Mouse (Mus musculus) left cerebral cortex, postnatal 25 days (tissue): ENCODE data around the gene Paqr4. TPM values are rescaled to one million over a fixed set of nuclear protein-coding genes. Genes with fewer than 3 reads are reported as not detected.
A peak's percentile ranks its signal among the peaks of the same experiment; 100 is the strongest.

Experiments used
- DNase-seq, 2 experiments: peaks; one replicate each; pipeline ENCODE4 v3.0.0; 2022; ENCODE audit warnings: low spot score in 2 of 2, mixed read lengths in 1 of 2
- intact Hi-C: fragments of 180-260 bp; cut with DNase I; formaldehyde crosslinking; loops from one replicate; pipeline ENCODE4 v1.15.1; 2025
- total RNA-seq, 2 experiments: library from RNA; stranded (reverse); gene quantifications; 2 replicates each; pipeline ENCODE4 v1.2.3; 2021

Paqr4 gene
- total RNA-seq, 2 experiments from 2014 or later, result 52.8 to 58.2 TPM

DNA sequence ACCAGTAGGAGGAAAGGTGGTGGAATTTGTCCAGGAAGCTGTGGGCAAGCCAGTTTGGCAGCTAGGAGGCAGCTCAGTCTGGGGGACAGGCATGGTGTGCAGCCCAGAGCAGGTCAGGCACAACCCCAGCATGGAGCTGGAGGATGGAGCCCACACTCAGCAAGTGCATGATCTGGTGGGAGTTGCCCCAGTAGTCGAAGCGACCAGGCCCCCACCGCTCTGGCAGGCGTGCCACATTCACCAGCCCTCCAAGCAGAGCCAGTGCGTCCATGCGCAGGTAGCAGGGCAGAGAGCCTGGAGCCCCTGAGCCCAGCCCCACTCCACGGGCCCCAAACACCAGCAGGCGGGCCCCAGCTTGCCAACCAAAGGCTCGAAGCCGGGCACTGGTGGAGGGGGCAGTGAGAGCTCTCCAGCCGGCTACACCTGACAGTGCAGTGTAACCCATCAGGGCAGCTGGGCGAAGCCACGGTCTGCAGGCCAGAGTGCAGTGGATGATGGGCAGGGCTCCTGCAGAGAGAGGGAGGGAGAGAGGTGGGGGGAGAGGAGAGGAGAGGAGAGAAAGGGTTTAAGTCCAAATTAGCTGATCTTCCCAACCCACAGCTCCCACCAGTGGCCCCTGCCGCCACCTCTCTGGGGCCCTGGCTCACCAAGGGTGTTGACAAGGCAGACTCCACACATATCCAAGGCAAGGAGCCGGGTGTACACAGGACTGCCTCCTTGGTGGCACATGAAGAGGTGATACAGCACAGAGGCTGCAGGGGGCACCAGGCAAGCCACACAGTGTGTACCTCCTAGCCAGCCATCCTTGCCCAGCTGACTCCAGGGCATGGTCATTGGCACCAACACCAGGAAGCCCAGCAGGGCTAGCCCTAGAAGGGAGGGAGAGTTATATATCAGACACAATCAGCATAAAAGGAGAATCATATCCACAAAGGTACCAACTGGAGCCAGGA is 2.9 kb downstream of the Paqr4 start:
- DNase-seq, result no peak
- intact Hi-C loops, result no loop called here

DNA sequence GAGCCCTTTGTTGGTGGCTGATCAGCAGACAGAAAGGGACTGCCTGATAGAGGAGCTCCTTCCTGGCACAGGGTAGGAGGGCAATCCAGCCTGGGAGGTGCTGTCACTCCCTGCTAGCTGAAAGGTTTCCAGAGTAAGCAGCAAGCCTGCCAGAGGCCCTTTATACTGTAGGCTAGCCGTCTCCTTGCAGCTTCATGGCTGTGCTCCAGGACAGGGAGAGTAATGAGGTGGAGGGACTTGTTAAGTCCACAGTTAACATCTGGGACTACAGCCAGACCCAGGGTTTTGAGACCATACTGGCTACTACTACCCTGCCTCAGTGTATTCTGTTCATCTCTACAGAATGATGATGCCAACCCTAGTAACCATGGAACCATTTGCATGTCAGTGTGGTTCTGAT is 6.3 kb downstream of the Paqr4 start:
- no peak for DNase-seq
- intact Hi-C loops, result no loop called here

DNA sequence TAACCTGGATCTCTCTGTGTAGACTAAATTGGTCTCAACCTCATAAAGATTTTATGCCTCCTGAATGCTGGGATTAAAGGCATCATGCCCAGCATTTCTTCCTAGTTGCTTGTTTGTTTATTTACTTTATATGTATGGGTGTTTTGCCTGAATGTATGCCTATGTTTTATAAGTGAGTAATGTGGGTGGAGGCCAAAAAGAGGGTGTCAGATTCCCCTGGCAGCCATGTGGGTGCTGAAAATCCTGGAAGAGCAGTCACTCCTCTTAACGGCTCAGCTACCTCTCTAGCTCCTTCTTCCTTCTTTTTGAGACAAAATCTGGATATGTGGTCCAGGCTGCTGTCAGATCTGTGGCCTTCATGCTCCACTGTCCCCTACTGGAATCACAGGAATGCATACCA is 10.2 kb downstream of the Paqr4 start:
- intact Hi-C loops, result no loop called here
- no peak for DNase-seq

DNA sequence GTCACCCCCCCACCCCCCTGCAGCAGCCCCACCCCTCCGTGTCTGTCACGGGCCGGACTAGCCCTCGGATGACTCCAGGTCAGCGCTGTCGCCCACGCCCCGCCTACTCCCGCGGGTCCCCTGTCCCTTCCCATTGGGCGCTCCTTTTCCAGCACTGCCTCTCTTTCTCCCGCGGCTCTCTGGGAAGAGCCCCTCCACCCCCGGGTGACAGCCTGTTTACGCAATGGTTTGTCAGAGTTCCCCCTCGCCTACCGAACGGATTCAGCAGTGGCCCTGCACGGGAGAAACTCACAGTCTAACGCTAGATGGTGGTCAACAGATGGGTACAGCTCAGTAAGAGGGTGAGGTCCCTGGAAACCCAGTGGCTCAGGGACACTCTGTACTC is 13.9 kb downstream of the Paqr4 start:
- intact Hi-C loops, result no loop called here
- peak; percentile 36 to 67 for DNase-seq

DNA sequence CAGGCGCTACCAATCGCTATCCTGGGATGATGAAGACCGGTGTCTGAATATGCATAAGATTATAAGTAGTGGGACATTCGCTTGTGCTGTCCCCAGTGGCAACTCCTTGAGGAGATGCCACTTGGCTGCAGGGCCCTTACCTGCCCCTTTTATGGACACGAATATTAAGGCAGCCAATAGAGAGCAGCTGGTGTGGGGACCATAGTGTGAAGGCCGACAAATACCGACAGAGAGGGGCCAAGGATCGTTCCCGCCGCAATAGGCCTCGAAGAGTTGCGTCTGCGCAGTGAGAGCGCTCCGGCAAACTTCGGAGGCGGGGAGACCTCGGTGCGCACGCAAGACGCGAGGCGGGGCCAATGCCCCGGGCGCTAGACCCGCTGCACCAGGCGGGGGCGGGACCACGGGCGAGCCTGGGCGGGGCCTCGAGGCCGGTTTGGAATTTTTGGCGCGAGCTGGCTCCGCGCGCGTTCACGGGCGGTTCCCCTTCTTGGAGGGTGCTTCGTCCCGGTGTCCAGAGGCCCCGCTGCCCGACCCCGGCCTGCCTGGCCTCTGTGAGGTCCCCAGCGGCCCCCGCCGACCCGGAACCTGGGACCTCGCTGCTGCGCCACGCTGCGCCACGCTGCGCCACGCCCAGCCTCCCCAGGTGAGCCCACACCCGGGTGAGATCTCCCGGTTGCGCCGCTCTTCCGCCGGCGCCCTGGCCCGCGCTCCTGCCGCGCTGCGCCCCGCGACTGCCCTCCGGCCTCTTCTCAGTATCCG is 14.5 kb downstream of the Paqr4 start, which contains the start of gene Pkmyt1:
Pkmyt1 (plus strand) TSS at position 338 of the 759 bp plus-strand sequence.
- DNase-seq, result peak; percentile 93 to 94
- intact Hi-C loops, result no loop called here

DNA sequence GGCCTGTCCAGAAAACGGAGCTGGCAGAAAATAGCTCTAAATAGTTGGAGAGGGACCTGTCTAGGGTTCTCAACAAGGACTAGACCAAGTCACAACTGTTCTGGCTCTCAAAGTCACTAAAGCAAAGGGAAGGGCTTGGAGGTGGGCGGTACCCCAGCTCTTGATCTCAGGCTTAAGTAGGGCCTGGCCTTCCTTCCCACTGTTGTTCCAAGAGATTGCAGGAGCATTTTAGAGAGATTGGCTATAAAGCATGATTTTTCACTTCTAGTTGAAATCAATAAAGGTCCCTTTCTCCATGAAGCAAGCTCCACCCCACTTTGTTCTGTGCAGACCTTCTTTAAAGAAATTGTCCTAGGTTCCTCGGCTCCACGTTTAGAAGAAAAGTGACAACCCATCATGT is 15.2 kb downstream of the Paqr4 start:
- intact Hi-C loops, result no loop called here
- DNase-seq, result no peak

DNA sequence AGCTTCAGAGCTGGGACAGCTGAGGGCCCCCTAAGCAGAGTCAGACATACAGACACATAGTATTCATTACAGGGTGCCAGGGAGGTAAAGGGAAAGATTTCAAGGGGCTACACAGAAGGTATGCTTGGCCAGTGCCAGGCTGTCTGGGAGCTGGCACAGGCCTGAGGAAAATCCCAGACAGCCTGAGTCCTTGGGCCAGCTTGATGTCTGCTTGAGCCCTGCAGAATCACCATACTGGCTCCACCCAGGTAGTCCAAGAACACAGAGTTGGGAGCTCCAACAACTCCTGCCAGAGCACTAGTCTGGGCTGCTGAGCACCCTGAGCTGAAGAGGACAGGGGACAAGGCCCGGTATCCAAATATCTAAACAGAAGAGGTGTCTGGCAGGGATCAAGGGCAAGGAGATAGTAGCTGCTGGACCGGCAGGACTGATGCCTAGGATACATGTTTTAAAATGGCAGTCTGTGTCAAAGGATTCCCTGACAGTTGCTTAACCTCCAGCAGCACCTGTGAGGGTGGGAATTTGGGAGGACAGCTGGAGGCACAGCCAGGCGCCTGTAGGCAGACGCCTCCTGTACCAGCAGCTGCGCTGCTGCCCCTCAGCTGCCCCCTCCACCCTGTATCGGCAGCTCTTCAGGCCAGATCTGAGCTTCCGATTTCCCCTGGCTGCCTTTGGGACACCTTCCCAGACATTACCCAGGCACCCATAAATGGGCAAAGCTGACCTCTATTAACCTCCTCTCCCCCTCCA is 18.1 kb downstream of the Paqr4 start, which contains the start of gene 1520401A03Rik:
1520401A03Rik (minus strand) TSS at position 408 of the 750 bp plus-strand sequence.
- intact Hi-C loops, result no loop called here
- no peak for DNase-seq

DNA sequence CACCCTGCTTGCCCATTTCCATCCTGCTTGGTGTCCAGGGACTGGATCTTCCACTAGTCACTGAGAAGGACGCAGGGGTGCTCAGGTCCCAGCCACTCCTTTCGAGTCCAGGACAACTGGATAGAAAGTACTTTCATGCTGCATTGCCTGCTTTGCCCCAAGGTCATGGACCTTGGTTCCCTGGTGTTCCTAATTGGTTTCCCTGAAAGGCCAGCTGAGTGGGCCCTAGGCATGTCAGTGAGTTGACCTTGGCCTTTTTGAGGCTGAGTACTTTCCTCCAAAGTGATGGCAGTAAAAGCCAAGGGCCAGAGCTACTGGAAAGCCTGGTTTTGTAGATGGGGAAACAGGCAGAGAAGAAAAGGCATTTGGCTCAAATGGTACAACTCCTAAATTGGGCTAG is 18.8 kb downstream of the Paqr4 start:
- no peak for DNase-seq
- intact Hi-C loops, result no loop called here

DNA sequence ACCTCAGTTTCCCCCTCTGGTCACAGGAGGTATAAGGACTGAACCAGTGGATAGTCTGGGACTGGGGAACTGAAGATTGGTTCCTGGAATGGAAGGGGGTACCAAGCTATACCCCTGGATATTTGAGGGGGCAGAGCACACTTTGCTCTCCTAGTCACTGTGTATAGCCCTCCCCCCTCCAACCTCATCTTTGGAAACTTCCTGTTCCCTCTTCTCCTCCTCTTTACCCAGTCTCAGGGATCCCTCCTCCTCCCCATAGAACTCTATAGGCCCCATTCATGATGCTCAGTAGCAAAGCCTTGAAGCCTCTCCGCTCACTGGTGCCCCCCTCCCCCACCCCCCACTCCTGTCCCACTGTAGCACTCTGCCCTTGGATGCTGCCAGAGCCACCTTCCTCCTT is 21.2 kb downstream of the Paqr4 start:
- intact Hi-C loops, result no loop called here
- no peak for DNase-seq

DNA sequence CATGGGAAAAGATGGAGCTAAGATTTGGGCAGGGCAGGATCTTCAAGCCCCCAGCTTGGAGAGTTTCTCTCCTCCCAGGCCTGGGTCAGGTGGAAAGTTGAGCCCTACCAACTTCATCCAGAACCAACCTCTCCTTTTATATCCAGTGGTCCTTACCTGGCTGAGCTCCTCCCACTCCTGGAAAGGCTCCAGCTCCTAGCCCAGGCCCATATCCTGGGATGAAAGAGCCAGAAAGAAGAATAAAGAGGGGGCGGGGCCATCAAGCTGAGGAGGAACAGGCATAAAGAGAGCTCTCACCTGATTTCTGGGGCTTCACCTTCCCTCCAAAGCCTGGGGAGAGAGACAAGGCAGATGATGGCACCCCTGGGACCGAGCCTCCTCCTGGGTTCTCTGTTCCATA is 23.7 kb downstream of the Paqr4 start:
- intact Hi-C loops, result no loop called here
- DNase-seq, result no peak

DNA sequence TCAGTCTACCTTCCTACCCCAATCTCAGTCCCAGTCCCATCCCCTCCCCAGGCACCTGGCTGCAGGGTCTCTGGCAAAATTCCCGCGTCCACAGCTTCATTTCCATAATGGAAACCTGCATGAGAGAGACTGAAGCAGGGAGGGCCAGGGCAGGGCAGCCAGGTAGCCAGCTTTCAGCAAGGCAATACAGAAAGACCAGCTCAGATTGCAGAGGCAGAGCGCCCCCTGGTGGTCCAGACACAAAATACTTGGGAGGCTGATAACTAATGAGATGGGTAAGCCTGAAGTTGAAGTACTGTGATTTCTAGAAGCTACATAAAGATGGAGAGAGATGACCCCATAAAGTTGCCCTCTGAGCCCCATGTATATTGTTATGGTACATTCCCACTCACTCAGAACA is 34.5 kb downstream of the Paqr4 start:
- intact Hi-C loops, result no loop called here
- DNase-seq, result peak; percentile 72 to 74

DNA sequence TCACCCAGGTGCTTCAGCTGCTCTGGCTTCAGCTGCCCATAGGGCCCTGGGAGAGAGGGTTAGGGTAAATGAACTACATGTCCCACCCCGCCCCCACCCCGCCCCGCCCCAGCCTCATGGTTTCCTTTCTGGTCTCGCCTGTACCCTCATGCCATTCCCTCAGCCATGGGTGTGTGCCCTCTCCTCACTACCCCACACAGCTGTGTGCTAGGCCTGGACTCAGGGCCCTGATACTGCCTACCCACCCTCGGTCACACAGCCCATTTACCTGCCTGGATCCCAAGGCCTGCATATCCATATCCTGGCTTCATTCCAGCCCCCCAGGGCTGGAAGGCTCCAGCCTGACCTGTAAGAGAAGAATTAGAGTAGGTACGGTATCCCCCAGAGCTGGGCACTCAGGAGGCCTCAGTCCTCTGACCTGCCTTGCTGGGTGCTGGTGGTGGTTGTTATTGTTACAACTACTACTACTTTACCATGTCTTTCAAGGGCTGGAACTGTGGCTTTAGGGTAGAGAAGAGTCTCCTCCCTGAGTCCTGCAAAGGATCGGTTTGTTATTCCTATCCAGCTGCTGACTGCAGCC is 35.1 kb downstream of the Paqr4 start:
- intact Hi-C loops, result loop anchor here (2.0 kb wide), 1 partner anchor 31 kb away; no protein-coding TSS in a partner anchor
- no peak for DNase-seq

DNA sequence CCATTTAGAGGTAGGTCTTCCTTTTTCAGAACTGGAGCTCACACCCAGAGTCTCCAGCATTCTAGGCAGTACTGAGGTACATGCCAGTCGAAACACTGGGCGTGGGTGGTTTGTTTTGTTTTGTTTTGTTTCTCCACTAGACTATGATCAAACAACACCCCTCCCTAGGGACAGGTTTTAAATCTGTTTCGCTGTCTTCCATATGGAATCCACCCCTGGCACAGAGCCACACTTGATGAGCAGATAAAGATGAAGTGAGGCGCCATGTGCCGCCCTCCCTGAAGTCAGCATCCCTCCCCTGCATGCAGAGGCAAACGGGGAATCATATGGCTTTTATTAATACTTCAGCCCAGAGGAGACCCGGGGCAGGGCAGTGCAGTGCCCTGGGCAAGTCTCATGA is 35.9 kb downstream of the Paqr4 start:
- intact Hi-C loops, result loop anchor here (2.0 to 5.0 kb wide), 3 partner anchors 30 to 132 kb away; partner anchors contain the start of gene Bicdl2
- DNase-seq, result peak; percentile 40 to 52

DNA sequence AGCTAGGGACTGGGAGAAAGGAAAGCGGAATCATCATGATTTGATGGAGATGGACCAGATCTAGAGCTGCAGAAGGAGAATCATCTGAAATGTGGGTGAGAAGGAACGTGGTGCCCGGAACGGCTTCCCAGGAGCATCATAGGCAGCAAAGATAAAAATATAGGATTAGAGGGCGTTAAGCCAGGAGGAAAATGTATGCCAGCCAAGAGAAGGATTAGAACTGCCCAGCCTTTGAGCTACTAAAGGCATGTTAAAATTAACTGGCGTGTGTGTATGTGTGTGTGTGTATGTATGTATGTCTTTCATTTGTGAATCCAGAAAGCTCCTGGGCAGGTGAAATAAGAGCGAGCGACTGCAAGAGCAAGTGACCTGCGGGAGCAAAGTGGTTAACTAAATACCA is 37.4 kb downstream of the Paqr4 start:
- intact Hi-C loops, result loop anchor here (5.0 kb wide), 2 partner anchors 41 to 131 kb away; partner anchors contain the start of gene Bicdl2

DNA sequence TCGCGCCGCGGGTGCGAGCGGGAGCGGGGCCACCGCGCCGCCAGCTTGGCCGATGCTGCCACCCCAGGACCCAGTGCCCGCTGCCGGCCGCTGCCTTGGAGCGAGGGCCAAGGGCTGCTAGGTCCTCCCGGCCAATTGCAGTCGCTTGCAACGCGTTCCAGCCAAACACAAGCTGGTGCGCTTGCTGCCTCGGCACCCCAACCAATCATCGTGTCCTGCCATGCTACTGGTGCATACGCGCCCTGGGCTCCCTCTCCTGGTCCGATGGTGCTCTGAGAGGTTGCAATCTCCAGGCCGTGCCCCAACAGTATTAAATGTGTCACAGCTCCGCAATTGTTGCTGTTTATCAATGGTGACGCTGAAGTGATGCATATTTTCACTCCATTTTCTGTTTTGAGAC is 40.6 kb downstream of the Paqr4 start:
- peak; percentile 90 to 95 for DNase-seq
- intact Hi-C loops, result loop anchor here (1.0 to 5.0 kb wide), 3 partner anchors 23 to 128 kb away; partner anchors contain the start of genes Bicdl2 and Tnfrsf12a

More for the DNA sequence above, 37.4 kb downstream of the Paqr4 start:
- DNase-seq, result peak in 1 of 2 experiments; percentile 81

DNA sequence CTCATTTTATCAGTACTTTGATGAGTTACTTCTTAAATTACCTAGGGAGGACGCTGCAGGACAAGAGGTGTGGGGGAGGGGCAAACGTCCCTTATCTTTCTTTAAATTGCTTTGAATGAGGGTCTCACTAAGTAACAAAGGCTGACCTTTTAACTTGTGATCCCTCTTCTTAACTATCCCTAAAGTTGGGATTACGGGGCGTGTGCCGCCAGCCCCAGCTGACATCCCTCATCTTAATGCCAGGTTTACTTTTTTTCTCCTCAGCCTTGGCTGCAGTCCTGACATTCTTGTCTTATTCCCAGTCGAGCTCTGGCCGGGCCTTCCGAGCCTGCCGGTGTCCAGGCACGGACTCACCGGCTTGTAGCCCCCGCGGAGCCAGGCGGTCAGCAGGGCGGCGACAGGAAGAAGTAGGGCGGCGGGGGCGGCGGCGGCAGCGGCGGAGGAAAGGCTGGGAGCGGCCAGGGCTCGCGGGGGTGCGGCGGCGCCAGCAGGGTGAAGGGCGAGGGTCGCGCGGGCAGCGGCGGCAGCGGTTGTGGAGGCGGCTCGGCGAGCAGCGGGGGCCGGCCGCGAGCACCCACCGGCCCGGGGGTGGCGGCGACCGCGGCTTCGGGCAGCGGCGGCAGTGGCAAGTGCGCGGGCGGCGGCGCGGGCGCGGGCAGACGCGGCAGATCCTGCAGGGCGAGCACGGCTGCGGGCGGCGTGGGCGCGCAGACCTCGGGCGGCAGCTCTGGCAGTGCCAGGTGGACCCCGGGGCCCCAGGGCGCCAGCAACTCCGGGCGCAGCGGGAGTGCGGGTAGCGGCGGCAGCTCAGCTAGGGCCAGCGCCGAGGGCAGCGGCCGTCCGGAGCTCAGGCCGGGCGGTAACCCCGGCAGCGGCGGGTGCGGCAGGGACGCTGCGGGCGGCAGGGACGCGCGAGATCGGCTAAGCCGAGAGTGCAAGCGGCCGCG is 41.3 kb downstream of the Paqr4 start:
- peak in 1 of 2 experiments; percentile 29 for DNase-seq
- intact Hi-C loops, result loop anchor here (1.0 to 5.0 kb wide), 3 partner anchors 22 to 127 kb away; partner anchors contain the start of genes Bicdl2 and Tnfrsf12a

DNA sequence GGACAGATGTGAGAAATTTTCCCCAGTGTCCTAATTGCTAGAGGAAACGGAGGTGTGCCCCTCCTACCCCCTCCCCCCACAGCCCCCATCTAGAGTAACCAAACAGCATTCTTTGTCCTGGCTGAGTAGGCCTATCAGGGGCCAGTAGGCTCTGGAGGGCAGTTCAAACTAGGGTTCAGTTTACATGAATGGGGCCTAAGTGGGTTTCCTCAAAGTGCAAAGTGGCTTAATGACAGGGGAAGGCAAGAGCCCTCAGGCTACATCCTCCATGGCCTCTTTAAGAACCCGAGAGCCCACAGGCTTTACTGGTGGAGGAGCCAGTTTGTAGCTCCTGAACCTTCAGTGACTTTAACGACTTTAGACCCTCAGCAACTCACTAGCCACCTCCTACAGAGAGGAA is 44.9 kb downstream of the Paqr4 start:
- intact Hi-C loops, result no loop called here
- no peak for DNase-seq

DNA sequence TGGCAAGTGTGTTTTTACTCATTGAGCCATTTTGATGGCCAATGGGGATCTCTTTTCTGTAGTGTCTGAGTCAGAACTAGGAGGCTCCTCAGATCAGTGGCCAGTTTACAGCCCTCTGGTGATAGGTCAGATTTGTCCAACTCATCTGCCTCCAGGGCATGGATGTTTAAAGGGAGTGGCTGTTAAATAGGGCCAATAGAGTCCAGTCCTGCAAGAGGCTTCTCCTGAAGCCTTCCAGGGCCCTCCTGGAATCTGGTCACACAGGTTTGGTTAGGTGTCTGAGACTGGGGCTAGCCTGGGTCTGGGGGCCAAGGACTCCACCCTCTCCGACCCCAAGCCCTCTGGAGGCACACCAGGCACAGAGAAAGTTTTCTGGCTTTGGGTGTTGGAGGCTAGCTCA is 46.2 kb downstream of the Paqr4 start:
- intact Hi-C loops, result no loop called here

More for the DNA sequence above, 46.2 kb downstream of the Paqr4 start:
- DNase-seq, result no peak
